Mouse (Mus musculus) ES-Bruce4 (cell line): ENCODE measurements around the gene Ksr1. TPM values are rescaled to one million over a fixed set of nuclear protein-coding genes. Genes with fewer than 3 reads are reported as not detected.

Experiments used
- H3K27ac ChIP-seq: 2 replicates; pipeline ENCODE4 v1.5.1; 2012; ENCODE audit warnings: low read length, inconsistent platforms; ENCODE audit not compliant: insufficient read depth
- H3K27me3 ChIP-seq: 2 replicates; pipeline ENCODE4 v1.6.1; 2012; ENCODE audit warnings: mild to moderate bottlenecking, low read length, inconsistent platforms; ENCODE audit not compliant: control insufficient read depth, poor library complexity, insufficient read depth, severe bottlenecking
- H3K36me3 ChIP-seq: 2 replicates; pipeline ENCODE4 v1.6.1; 2012; ENCODE audit warnings: inconsistent platforms, mild to moderate bottlenecking, low read length, moderate library complexity; ENCODE audit not compliant: control insufficient read depth, poor library complexity, insufficient read depth, severe bottlenecking
- H3K4me1 ChIP-seq: one replicate; pipeline ENCODE4 v1.8.1; 2011; ENCODE audit warnings: low read length; ENCODE audit not compliant: control insufficient read depth, insufficient read depth
- H3K4me3 ChIP-seq: 2 replicates; pipeline ENCODE4 v1.5.1; 2011; ENCODE audit warnings: low read depth, mild to moderate bottlenecking, low read length
- H3K9ac ChIP-seq: 2 replicates; pipeline ENCODE4 v1.6.1; 2012; ENCODE audit warnings: low read depth, mild to moderate bottlenecking, inconsistent platforms; ENCODE audit not compliant: poor library complexity, severe bottlenecking
- H3K9me3 ChIP-seq: replicated peaks from 2 replicates; pipeline ENCODE4 v1.6.1; 2012; ENCODE audit warnings: mild to moderate bottlenecking, low read length, inconsistent platforms; ENCODE audit not compliant: control insufficient read depth, poor library complexity, insufficient read depth, severe bottlenecking
- CTCF ChIP-seq: IDR thresholded peaks from one replicate; pipeline ENCODE4 v1.8.1; 2011; ENCODE audit warnings: low read depth, low read length
- EP300 ChIP-seq: IDR thresholded peaks from 2 replicates; pipeline ENCODE4 v1.6.1; 2011; ENCODE audit warnings: low read depth, low read length; ENCODE audit not compliant: insufficient read depth
- POLR2A ChIP-seq: IDR thresholded peaks from one replicate; pipeline ENCODE4 v1.8.1; 2011; ENCODE audit warnings: low read length; ENCODE audit not compliant: insufficient read depth
- polyA plus RNA-seq: library from polyadenylated mRNA; stranded (reverse); fragments of >200 nt; gene quantifications from 2 replicates; pipeline ENCODE4 v1.2.4, GENCODE M21; 2011; ENCODE audit warnings: low read depth; ENCODE audit not compliant: missing spikeins, insufficient read depth, insufficient read length

The Ksr1 gene
- polyA plus RNA-seq, 1 experiment: 7.7 TPM

DNA sequence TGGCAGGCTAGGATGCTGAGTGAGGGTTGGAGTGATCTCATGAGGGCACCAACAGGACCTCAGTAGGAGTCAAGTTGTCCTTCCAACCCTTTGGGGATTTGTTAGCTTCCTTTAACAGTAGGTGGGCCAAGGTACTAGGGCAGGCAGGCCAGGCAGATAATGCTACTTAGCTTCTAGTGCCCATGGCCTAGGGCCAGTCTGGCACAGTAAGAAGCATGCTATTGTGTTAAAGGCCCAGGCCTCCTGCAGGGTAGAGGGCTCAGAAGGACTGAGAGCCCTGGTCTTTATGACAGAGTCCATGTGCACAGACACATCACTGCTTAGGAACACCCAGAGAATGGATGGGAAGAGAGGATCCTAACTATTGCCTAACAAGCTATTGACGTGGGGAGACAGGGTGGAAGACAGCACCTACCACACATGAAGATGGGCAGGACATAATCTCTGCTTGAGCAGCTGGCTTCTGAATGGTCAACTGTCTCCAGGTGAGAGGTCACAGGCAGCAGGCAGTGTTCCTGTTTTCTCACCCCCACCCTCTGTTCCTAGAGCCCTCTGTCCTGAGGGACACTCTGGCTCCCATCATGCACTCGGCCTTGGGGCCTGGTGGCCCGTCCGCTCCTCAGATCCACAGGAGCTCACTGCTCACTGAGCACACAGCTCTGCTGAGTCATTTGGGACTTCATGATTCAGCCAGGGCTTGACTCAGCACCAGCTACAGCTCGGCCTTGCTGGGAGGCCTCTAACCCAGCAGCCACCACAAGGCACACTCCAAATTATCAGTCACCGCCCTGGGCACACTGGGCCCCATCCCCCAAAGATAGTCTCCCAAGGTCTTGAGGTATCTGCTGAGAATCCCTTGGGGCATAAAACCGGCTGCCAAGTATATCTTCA is 74.9 kb downstream of the Ksr1 start:
- Histone ChIP-seq H3K27me3 (no peaks in the 10 kb centered on the region), H3K36me3 (no peaks in the 10 kb centered on the region), H3K4me1 (no peaks in the 10 kb centered on the region), H3K9me3 (no peaks in the 10 kb centered on the region), H3K27ac (no peak overlapping the region), H3K9ac (no peak overlapping the region), H3K4me3 (no peak overlapping the region)
- no peak for TF ChIP-seq POLR2A
- no peak for TF ChIP-seq EP300
- no peak for TF ChIP-seq CTCF

GRCm38 (mm10) chr11:79069453-79070153 is 76.6 kb downstream of the Ksr1 start:
- TF ChIP-seq EP300 (no peak), CTCF (no peak), POLR2A (no peak)
- no peak overlapping the region for H3K9ac ChIP-seq
- H3K36me3 ChIP-seq: no peaks in the 10 kb centered on the region
- no peaks in the 10 kb centered on the region for H3K4me1 ChIP-seq
- no peak overlapping the region for H3K4me3 ChIP-seq
- H3K9me3 ChIP-seq: no peaks in the 10 kb centered on the region
- H3K27me3 ChIP-seq: no peaks in the 10 kb centered on the region
- no peak overlapping the region for H3K27ac ChIP-seq

GRCm38 (mm10) chr11:79067172-79067571 is 79.0 kb downstream of the Ksr1 start:
- H3K27me3 ChIP-seq: no peaks in the 10 kb centered on the region
- H3K9ac ChIP-seq: no peak overlapping the region
- no peaks in the 10 kb centered on the region for H3K9me3 ChIP-seq
- H3K36me3 ChIP-seq: no peaks in the 10 kb centered on the region
- no peaks in the 10 kb centered on the region for H3K4me1 ChIP-seq
- no peak for TF ChIP-seq EP300
- no peak for TF ChIP-seq POLR2A
- TF ChIP-seq CTCF: no peak
- no peak overlapping the region for H3K4me3 ChIP-seq
- no peak overlapping the region for H3K27ac ChIP-seq

GRCm38 (mm10) chr11:79066191-79066530 is 80.0 kb downstream of the Ksr1 start:
- no peak overlapping the region for H3K9ac ChIP-seq
- no peaks in the 10 kb centered on the region for H3K9me3 ChIP-seq
- no peaks in the 10 kb centered on the region for H3K27me3 ChIP-seq
- no peak overlapping the region for H3K4me3 ChIP-seq
- H3K36me3 ChIP-seq: no peaks in the 10 kb centered on the region
- TF ChIP-seq CTCF (no peak), POLR2A (no peak), EP300 (no peak)
- H3K4me1 ChIP-seq: no peaks in the 10 kb centered on the region
- no peak overlapping the region for H3K27ac ChIP-seq

DNA sequence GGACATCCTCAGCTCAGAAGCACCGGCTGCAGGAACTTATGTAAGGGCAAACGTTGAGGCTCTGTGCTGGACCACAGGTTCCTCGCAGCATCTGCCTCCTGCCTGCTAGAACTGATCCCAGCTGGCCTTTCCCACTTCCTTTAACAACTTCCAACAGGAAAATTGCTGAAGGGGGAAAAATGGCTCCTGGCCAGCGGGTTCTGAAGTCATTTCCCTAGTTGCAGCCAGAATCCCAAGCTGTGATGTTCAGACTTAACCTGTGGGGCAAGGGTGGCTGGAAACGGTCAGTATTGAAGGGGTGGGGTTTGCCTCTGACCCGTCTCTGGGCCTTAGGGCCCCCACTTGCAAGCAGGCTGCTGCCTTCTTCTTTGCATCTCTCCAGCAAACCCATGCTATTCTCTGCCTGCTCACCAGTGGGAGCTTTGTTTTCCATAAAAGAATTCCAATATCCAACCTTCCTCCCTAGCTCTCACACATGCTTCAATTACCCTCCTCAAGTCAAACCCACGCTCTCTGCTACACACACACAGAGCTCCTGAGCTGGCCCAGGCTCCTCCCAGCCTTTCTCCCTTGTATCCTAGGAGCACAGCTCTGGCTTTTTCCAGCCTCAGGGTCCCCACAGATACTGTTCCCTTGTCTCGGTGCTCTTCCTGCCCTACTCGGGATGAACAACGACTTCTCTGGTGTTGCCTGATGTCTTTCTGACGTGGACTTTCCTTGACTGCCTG is 80.6 kb downstream of the Ksr1 start:
- Histone ChIP-seq H3K4me3 (no peak overlapping the region), H3K27ac (no peak overlapping the region), H3K4me1 (no peaks in the 10 kb centered on the region), H3K36me3 (no peaks in the 10 kb centered on the region), H3K9ac (no peak overlapping the region), H3K9me3 (no peaks in the 10 kb centered on the region), H3K27me3 (no peaks in the 10 kb centered on the region)
- no peak for TF ChIP-seq EP300
- TF ChIP-seq POLR2A: no peak
- no peak for TF ChIP-seq CTCF
